Mouse (Mus musculus): ENCODE measurements at regions not wholly inside any gene's neighbourhood (a gene's known extent, or its start where the extent isn't known, plus 50 kb on each side); places are given as distances from the start of the nearest gene placed in this dataset.

GRCm38 (mm10) chr16:77989139-77989538, 312.1 kb upstream of the Cxadr start:
- no peak overlapping the region for H3K4me3 ChIP-seq (ENCODE audit: low read length)
- H3K27me3 ChIP-seq (ENCODE audit: insufficient read depth, low read length): no peaks in the 10 kb centered on the region
- ATAC-seq (ENCODE audit: low FRiP score, low TSS enrichment): no peak
- no peaks in the 10 kb centered on the region for H3K4me1 ChIP-seq (ENCODE audit: insufficient read depth, low read length)
- H3K4me2 ChIP-seq (replicated peaks; ENCODE audit: low read depth, low read length): no peak overlapping the region
- H3K9ac ChIP-seq (replicated peaks; ENCODE audit: low read length): no peak overlapping the region
- H3K27ac ChIP-seq (ENCODE audit: low read length): no peak overlapping the region
- H3K9me3 ChIP-seq (ENCODE audit: low read length): peaks cover 5% of the 10 kb centered on the region
- H3K36me3 ChIP-seq (ENCODE audit: insufficient read depth, low read length): no peaks in the 10 kb centered on the region
- WGBS: 97% methylated on average over 5 of the region's 5 CpGs

- Histone ChIP-seq H3K9me3 (ENCODE audit: low read length) (peaks cover 5% of the 10 kb centered on the region), H3K36me3 (ENCODE audit: insufficient read depth, low read length) (no peaks in the 10 kb centered on the region), H3K4me1 (ENCODE audit: insufficient read depth, low read length) (no peaks in the 10 kb centered on the region), H3K4me3 (ENCODE audit: low read length) (no peak overlapping the region), H3K27me3 (ENCODE audit: insufficient read depth, low read length) (no peaks in the 10 kb centered on the region), H3K9ac (replicated peaks; ENCODE audit: low read length) (no peak overlapping the region), H3K4me2 (replicated peaks; ENCODE audit: low read depth, low read length) (no peak overlapping the region), H3K27ac (ENCODE audit: low read length) (no peak overlapping the region)
- ATAC-seq (ENCODE audit: low FRiP score, low TSS enrichment): no peak
- WGBS: 78% methylated on average over 10 of the region's 10 CpGs
Measured at GRCm38 (mm10) chr16:77986884-77987529, 314.3 kb upstream of the Cxadr start.

- Histone ChIP-seq H3K9me3 (ENCODE audit: low read length) (no peaks in the 10 kb centered on the region), H3K4me2 (replicated peaks; ENCODE audit: low read depth, low read length) (no peak overlapping the region), H3K4me3 (ENCODE audit: low read length) (no peak overlapping the region), H3K9ac (replicated peaks; ENCODE audit: low read length) (no peak overlapping the region), H3K27ac (ENCODE audit: low read length) (no peak overlapping the region), H3K4me1 (ENCODE audit: insufficient read depth, low read length) (no peaks in the 10 kb centered on the region), H3K36me3 (ENCODE audit: insufficient read depth, low read length) (no peaks in the 10 kb centered on the region), H3K27me3 (ENCODE audit: insufficient read depth, low read length) (no peaks in the 10 kb centered on the region)
- no peak for ATAC-seq (ENCODE audit: low FRiP score, low TSS enrichment)
- 88% methylated on average over 1 of the region's 1 CpGs for WGBS
Measured at GRCm38 (mm10) chr16:77948785-77949184, 346.9 kb upstream of the Gm11146 start.

- Histone ChIP-seq H3K27me3 (ENCODE audit: insufficient read depth, low read length) (no peaks in the 10 kb centered on the region), H3K36me3 (ENCODE audit: insufficient read depth, low read length) (no peaks in the 10 kb centered on the region), H3K27ac (ENCODE audit: low read length) (no peak overlapping the region), H3K4me1 (ENCODE audit: insufficient read depth, low read length) (no peaks in the 10 kb centered on the region), H3K9ac (replicated peaks; ENCODE audit: low read length) (no peak overlapping the region), H3K4me3 (ENCODE audit: low read length) (no peak overlapping the region), H3K4me2 (replicated peaks; ENCODE audit: low read depth, low read length) (no peak overlapping the region), H3K9me3 (ENCODE audit: low read length) (no peaks in the 10 kb centered on the region)
- WGBS: 21% methylated on average over 2 of the region's 2 CpGs
- ATAC-seq (ENCODE audit: low FRiP score, low TSS enrichment): no peak
Measured at GRCm38 (mm10) chr16:77945442-77945841, 343.5 kb upstream of the Gm11146 start.

GRCm38 (mm10) chr16:77931025-77931723, 329.3 kb upstream of the Gm11146 start:
- Histone ChIP-seq H3K4me3 (ENCODE audit: low read length) (no peak overlapping the region), H3K9me3 (ENCODE audit: low read length) (no peaks in the 10 kb centered on the region), H3K27me3 (ENCODE audit: insufficient read depth, low read length) (no peaks in the 10 kb centered on the region), H3K27ac (ENCODE audit: low read length) (no peak overlapping the region), H3K4me2 (replicated peaks; ENCODE audit: low read depth, low read length) (no peak overlapping the region), H3K9ac (replicated peaks; ENCODE audit: low read length) (no peak overlapping the region), H3K4me1 (ENCODE audit: insufficient read depth, low read length) (no peaks in the 10 kb centered on the region), H3K36me3 (ENCODE audit: insufficient read depth, low read length) (no peaks in the 10 kb centered on the region)
- no peak for ATAC-seq (ENCODE audit: low FRiP score, low TSS enrichment)
- WGBS: 78% methylated on average over 9 of the region's 9 CpGs

GRCm38 (mm10) chr16:77914160-77915070, 312.5 kb upstream of the Gm11146 start:
- Histone ChIP-seq H3K9ac (replicated peaks; ENCODE audit: low read length) (no peak overlapping the region), H3K36me3 (ENCODE audit: insufficient read depth, low read length) (no peaks in the 10 kb centered on the region), H3K4me3 (ENCODE audit: low read length) (no peak overlapping the region), H3K4me1 (ENCODE audit: insufficient read depth, low read length) (0 out of 2 replicates have a peak, but pooled peaks cover 8% of the 10 kb centered on the region), H3K4me2 (replicated peaks; ENCODE audit: low read depth, low read length) (no peak overlapping the region), H3K27me3 (ENCODE audit: insufficient read depth, low read length) (no peaks in the 10 kb centered on the region), H3K9me3 (ENCODE audit: low read length) (no peaks in the 10 kb centered on the region), H3K27ac (ENCODE audit: low read length) (no peak overlapping the region)
- WGBS: 32% methylated on average over 6 of the region's 6 CpGs
- peak; percentile 74 for ATAC-seq (ENCODE audit: low FRiP score, low TSS enrichment)

GRCm38 (mm10) chr16:77894247-77894646, 292.4 kb upstream of the Gm11146 start:
- no peaks in the 10 kb centered on the region for H3K4me1 ChIP-seq (ENCODE audit: insufficient read depth, low read length)
- no peak overlapping the region for H3K9ac ChIP-seq (replicated peaks; ENCODE audit: low read length)
- ATAC-seq (ENCODE audit: low FRiP score, low TSS enrichment): no peak
- no peak overlapping the region for H3K27ac ChIP-seq (ENCODE audit: low read length)
- no peaks in the 10 kb centered on the region for H3K36me3 ChIP-seq (ENCODE audit: insufficient read depth, low read length)
- no peak overlapping the region for H3K4me2 ChIP-seq (replicated peaks; ENCODE audit: low read depth, low read length)
- no peaks in the 10 kb centered on the region for H3K9me3 ChIP-seq (ENCODE audit: low read length)
- H3K27me3 ChIP-seq (ENCODE audit: insufficient read depth, low read length): no peaks in the 10 kb centered on the region
- H3K4me3 ChIP-seq (ENCODE audit: low read length): no peak overlapping the region
- 54% methylated on average over 2 of the region's 2 CpGs for WGBS

GRCm38 (mm10) chr16:77893690-77894089, 291.8 kb upstream of the Gm11146 start:
- Histone ChIP-seq H3K9ac (replicated peaks; ENCODE audit: low read length) (no peak overlapping the region), H3K27me3 (ENCODE audit: insufficient read depth, low read length) (no peaks in the 10 kb centered on the region), H3K36me3 (ENCODE audit: insufficient read depth, low read length) (no peaks in the 10 kb centered on the region), H3K9me3 (ENCODE audit: low read length) (no peaks in the 10 kb centered on the region), H3K27ac (ENCODE audit: low read length) (no peak overlapping the region), H3K4me2 (replicated peaks; ENCODE audit: low read depth, low read length) (no peak overlapping the region), H3K4me3 (ENCODE audit: low read length) (no peak overlapping the region), H3K4me1 (ENCODE audit: insufficient read depth, low read length) (no peaks in the 10 kb centered on the region)
- 74% methylated on average over 2 of the region's 2 CpGs for WGBS
- ATAC-seq (ENCODE audit: low FRiP score, low TSS enrichment): no peak

- H3K36me3 ChIP-seq (ENCODE audit: insufficient read depth, low read length): no peaks in the 10 kb centered on the region
- H3K4me2 ChIP-seq (replicated peaks; ENCODE audit: low read depth, low read length): no peak overlapping the region
- WGBS: 87% methylated on average over 2 of the region's 2 CpGs
- no peaks in the 10 kb centered on the region for H3K4me1 ChIP-seq (ENCODE audit: insufficient read depth, low read length)
- no peaks in the 10 kb centered on the region for H3K9me3 ChIP-seq (ENCODE audit: low read length)
- no peak overlapping the region for H3K9ac ChIP-seq (replicated peaks; ENCODE audit: low read length)
- ATAC-seq (ENCODE audit: low FRiP score, low TSS enrichment): no peak
- no peak overlapping the region for H3K27ac ChIP-seq (ENCODE audit: low read length)
- no peaks in the 10 kb centered on the region for H3K27me3 ChIP-seq (ENCODE audit: insufficient read depth, low read length)
- no peak overlapping the region for H3K4me3 ChIP-seq (ENCODE audit: low read length)
Measured at GRCm38 (mm10) chr16:77892731-77893130, 290.8 kb upstream of the Gm11146 start.

All from kidney, embryonic 16.5 days (tissue).